Comparison of ENCODE assay signal across 12 mouse cellular contexts in the genomic region with DNA sequence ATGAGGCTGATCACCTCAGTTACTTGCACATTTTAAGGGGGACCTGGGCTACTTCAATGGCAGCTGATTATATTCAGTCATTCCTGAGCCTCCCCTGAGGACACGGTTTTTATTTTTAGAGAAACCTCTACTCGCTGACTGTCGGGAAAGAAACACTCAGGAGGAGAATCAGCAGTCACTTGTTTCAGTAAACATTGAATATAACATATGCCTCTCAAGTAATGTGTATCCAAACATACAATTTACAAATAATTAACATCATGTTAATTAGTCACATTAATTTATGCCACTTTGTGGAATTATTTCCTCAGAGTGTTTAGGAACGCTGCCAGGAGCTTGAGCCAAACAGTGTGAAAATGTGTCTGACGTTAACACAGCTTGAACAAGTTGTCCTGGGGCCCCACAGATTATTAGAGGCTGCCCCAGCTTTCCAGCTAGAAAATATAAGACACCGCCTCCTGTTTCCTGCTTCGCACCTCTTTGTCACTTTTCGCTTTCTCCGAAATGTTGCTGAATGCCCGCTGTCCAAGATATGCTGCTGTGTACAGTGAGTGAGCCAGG.
A peak's percentile ranks its signal among the peaks of the same experiment; 100 is the strongest.
DNase-seq lines count a peak whose midpoint lies in the region; ATAC-seq and TF ChIP-seq lines count a peak whose summit lies in the region.
"Had no signal": no experiment of that assay in that cellular context is flagged by ENCODE, and none has a peak within 500 bp of the region (broad histone marks: within the 10 kb centered on the region; RNA-seq: fewer than 3 reads in every experiment).

No protein-coding gene starts in this region.

- no peak for DNase-seq in forebrain, embryonic 10.5 days (ENCODE audit: extremely low spot score, low spot score)
- peak; percentile 33 for DNase-seq in kidney, postnatal 0 days (ENCODE audit: low spot score)
- DNase-seq in kidney, adult 9 months = no peak
- peak; percentile 5 for DNase-seq in right cerebral cortex, adult 18-20 months
- no peak for DNase-seq in right cerebral cortex, postnatal 14 days
- peak; percentile 18 for DNase-seq in right cerebral cortex, postnatal 4 days
- no peak for DNase-seq in c-Kit-positive CD71-positive TER-119-positive erythroid progenitor cells, embryonic 14.5 days (ENCODE audit: low spot score)
- DNase-seq: adrenal gland, postnatal 25 days; liver; thymus, postnatal 25 days had no signal

- H3K27ac ChIP-seq in forebrain, embryonic 15.5 days (replicated peaks) = 0 out of 2 replicates have a peak overlapping the region, but pooled peaks have one; percentile 3
- no peak overlapping the region for H3K27ac ChIP-seq in forebrain, embryonic 10.5 days
- H3K27ac ChIP-seq in kidney, postnatal 0 days = no peak overlapping the region

- H3K4me3 ChIP-seq in forebrain, embryonic 15.5 days = no peak overlapping the region
- H3K4me3 ChIP-seq in forebrain, embryonic 10.5 days = no peak overlapping the region
- H3K4me3 ChIP-seq in kidney, postnatal 0 days (replicated peaks; ENCODE audit: low read depth, low read length) = no peak overlapping the region

- peak; percentile 85 for ATAC-seq in forebrain, embryonic 15.5 days (replicated peaks)
- ATAC-seq in kidney, postnatal 0 days (replicated peaks; ENCODE audit: low FRiP score, low read depth) = no peak

- peaks cover 17% of the 10 kb centered on the region for H3K4me1 ChIP-seq in forebrain, embryonic 15.5 days
- no peaks in the 10 kb centered on the region for H3K4me1 ChIP-seq in forebrain, embryonic 10.5 days
- H3K4me1 ChIP-seq in kidney, postnatal 0 days (replicated peaks; ENCODE audit: insufficient read depth, low read length) = 0 out of 2 replicates have a peak, but pooled peaks cover 3% of the 10 kb centered on the region

- no peak overlapping the region for H3K9ac ChIP-seq in forebrain, embryonic 15.5 days (replicated peaks)
- no peak overlapping the region for H3K9ac ChIP-seq in kidney, postnatal 0 days (ENCODE audit: low read depth, low read length)

- 35% methylated on average over 10 of the region's 10 CpGs for WGBS in forebrain, embryonic 15.5 days
- WGBS in forebrain, embryonic 10.5 days = 84% methylated on average over 10 of the region's 10 CpGs
- 57% methylated on average over 10 of the region's 10 CpGs for WGBS in kidney, postnatal 0 days

- H3K9me3 ChIP-seq in forebrain, embryonic 15.5 days = no peaks in the 10 kb centered on the region
- no peaks in the 10 kb centered on the region for H3K9me3 ChIP-seq in forebrain, embryonic 10.5 days
- no peaks in the 10 kb centered on the region for H3K9me3 ChIP-seq in kidney, postnatal 0 days (replicated peaks; ENCODE audit: low read length)
- H3K9me3 ChIP-seq: G1E had no signal

- no peak for TF ChIP-seq CTCF in kidney, postnatal 0 days (IDR thresholded peaks at IDR 0.05; ENCODE audit: low read depth)

- H3K4me2 ChIP-seq in forebrain, embryonic 15.5 days (replicated peaks) = no peak overlapping the region
- no peak overlapping the region for H3K4me2 ChIP-seq in kidney, postnatal 0 days (ENCODE audit: low read length)

- H3K27me3 ChIP-seq in forebrain, embryonic 15.5 days = 0 out of 2 replicates have a peak, but pooled peaks cover 13% of the 10 kb centered on the region
- H3K27me3 ChIP-seq in forebrain, embryonic 10.5 days (ENCODE audit: poor library complexity, severe bottlenecking) = no peaks in the 10 kb centered on the region
- H3K27me3 ChIP-seq in kidney, postnatal 0 days (ENCODE audit: insufficient read depth, low read length) = no peaks in the 10 kb centered on the region

- H3K36me3 ChIP-seq in forebrain, embryonic 15.5 days = no peaks in the 10 kb centered on the region
- no peaks in the 10 kb centered on the region for H3K36me3 ChIP-seq in forebrain, embryonic 10.5 days (replicated peaks)
- no peaks in the 10 kb centered on the region for H3K36me3 ChIP-seq in kidney, postnatal 0 days (ENCODE audit: insufficient read depth, low read length)
- H3K36me3 ChIP-seq: G1E had no signal

Comparison
In these comparisons a context has a peak if more than half of its experiments do, and no peak if none do; other contexts are left out.
1. DNase-seq: peak in kidney, postnatal 0 days (single experiment), right cerebral cortex, adult 18-20 months (single experiment) and right cerebral cortex, postnatal 4 days (single experiment); none in forebrain, embryonic 10.5 days (single experiment), kidney, adult 9 months (single experiment), right cerebral cortex, postnatal 14 days (single experiment) and c-Kit-positive CD71-positive TER-119-positive erythroid progenitor cells, embryonic 14.5 days (single experiment).